Mouse (Mus musculus): Measurements from ENCODE around the gene Ascc2.

DNA sequence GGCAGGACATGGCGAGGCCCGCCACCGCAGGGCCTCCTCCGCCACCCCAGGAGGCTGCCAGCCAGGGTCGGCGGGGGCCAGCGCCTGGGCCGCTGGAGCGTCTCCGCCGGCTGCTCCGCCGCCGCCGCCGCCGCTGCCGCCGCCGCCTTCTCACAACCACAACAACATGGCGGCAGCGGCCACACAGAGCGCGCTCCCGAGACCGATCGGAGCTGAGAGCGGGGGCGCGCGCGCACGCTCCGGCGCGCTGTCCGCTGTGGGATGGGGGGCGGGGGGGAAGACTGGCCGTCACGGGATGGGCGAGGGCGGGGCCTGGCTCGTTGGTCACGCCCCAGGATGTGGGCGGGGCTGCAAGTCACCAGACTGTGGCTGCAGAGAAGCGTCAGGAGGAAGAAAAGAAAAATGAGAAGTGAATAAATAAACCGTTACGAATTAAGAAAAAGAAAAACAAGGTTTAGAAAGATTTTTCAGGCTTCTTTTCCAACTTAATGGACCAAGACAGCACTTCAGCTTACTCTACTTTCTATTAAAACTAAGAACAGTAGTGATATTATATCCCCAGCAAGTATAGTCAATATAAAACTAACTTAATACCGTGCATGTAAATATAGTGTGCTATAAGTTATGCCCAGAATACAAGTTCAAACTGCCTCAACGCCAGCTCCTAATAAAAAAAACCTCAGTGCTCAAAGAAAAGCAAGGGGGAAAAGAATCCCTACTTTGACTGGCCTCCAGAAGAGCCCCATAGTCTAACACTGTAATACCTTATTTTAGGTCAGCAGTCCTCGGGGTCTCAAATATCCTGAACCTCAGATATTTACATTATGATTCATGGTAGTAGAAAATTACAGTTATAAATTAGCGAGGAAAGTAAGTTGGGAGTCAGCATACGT, 42.7 kb upstream of the Ascc2 start, which contains the start of gene Mtmr3:
- TF ChIP-seq EP300 (IDR thresholded peaks at IDR 0.05; ENCODE audit: insufficient read depth, low read depth, low read length) = 0 out of 2 replicates have a peak, but pooled peaks have one; percentile 55
- TF ChIP-seq POLR2A (IDR thresholded peaks at IDR 0.05; ENCODE audit: insufficient read depth, low read length) = no peak

Data from ES-Bruce4 (cell line).